Mouse (Mus musculus) activated CD4-positive, CD25-positive, alpha-beta regulatory T cell, adult 4 months (primary cell): ENCODE data around the gene Slc11a1. TPM values are rescaled to one million over a fixed set of nuclear protein-coding genes. Genes with fewer than 3 reads are reported as not detected.

Source experiments
- ATAC-seq: one replicate; pipeline ENCODE4 v1.8.0; 2017
- polyA plus RNA-seq, 2 experiments: library from polyadenylated mRNA; unstranded; fragments of 100-300 nt; shearing (Covaris generic); gene quantifications; one replicate each; pipeline ENCODE4 v1.2.1; 2017

Slc11a1 gene
- polyA plus RNA-seq, 2 experiments from 2014 or later, result 0.42 to 0.97 TPM

DNA sequence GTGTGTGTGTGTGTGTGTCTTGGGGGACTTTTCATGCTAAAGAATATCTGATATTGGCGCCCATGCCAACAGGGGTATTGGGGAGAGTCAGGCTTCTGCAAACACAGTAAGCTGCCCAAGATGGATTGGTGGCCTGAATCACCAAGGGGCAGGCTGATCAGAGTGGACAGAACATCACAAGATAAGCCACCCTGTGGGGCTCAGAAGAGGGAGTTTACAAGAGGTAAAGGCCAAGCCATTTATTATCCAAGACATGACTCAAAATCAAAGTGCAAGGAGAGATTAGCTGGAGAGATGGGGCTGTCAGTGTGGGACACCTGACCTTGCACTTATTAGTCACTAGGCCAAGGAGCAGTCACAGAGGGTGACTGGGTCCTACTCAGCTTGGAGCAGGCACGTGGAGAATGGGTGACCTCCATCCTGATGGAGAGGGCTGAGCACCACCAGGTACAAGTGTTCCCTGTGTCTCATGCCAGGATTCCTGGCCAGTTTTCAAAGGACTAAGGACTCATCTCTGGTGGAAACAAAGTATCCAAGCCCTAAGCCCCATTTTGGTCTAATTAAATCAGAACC is 36.8 kb downstream of the Slc11a1 start:
- ATAC-seq, result no peak

DNA sequence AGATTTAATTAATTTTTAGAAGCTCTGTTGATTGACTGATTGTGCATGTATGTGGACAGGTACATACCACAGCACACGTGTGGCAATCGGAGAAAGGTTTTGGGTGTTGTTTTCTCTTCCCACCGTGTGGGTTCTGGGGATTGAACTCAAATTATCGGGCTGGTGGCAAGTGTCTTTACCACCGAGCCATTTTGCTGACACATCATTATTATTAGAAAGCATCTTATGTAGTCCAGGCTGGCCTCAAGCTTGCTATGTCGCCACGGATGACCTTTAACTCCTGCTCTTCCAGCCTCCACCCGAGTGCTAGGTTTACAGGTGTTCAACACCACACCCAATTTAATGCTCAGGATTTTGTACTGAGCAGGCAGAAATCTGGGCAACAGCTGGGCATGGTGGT is 37.7 kb downstream of the Slc11a1 start:
- ATAC-seq, result no peak

DNA sequence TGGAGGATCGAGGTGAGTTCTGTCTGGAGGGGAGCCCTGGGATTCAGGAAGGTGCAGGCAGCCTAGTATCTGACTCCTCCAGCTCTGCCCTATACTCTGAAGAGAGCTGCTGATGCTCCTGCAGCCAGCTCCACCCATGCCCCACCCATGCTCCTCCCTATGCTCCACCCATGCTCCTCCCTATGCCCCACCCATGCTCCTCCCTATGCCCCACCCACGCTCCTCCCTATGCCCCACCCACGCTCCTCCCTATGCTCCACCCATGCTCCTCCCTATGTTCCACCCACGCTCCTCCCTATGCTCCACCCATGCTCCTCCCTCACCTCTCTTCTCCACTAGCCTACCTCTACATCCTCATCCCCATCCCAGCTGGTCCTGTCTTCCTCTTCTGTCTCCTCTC is 40.1 kb downstream of the Slc11a1 start:
- ATAC-seq, result no peak

DNA sequence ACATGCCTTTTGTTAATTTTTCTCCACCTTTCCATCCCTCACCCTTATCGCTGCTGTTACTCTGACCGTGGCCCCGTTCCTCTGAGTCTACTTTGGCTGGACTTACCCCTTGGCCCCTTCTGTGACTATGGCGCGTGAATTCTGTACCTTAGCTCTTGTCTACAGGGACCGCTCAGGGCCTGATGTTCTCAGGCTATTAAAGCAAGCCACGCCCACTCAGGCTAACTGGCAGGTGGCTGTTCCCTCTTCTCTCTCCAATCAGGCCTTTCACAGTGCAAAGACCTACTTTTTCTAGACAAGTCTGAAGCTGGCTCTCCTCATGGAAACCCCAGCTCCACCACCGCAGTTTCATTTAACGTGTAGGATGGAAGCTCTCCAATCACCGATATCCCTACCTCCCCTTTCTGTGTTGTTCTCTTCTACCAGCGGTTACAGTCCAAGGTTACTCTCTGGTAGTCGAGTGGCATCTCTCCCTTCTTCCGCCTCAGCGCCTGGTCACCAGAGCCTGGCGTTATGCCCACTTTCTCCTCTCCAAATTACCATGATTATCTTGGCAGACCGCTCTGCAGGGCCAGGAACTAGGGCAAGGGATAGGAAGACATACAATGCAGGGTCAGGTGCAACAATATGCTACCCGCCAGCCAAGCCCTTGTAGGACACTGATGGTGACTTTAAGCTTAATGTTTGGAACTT is 43.9 kb downstream of the Slc11a1 start:
- ATAC-seq, result no peak

DNA sequence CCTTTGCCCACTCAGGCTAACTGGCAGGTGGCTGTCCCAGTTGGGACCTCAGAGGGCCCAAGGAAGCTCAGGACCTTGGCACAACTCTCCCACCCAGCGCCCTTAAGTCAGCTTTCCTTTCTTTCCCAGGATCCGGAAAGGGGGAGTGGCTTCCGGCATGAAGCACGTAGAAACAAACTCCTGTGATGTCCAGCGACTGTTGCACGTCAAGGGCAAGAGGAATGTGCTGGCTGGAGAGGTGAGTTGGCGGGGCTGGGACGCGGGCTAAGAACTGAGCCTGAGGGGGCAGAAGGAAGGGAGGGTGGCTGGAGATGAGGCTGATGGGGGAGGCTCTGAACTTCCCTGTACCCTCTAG is 44.4 kb downstream of the Slc11a1 start:
- ATAC-seq, result no peak

DNA sequence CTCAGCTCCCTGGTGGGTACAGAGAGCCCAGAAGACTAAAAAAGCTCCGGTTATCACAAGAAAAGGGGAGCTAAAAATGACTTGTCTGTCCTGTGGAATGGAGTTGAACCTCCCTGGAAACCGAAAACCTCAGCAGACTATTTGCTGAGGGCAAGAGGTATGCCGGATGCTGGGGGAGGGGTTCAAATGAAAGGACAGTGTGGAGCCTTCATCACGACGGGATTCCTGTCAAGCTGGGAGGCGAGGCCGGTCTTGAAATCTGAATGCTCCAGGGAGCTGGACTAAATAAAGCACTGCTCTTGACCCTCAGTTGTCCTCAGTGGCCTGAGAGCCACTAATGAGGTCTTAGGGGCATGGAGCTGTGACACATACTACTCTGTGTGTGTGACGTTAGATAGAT is 48.2 kb downstream of the Slc11a1 start:
- ATAC-seq, result no peak

DNA sequence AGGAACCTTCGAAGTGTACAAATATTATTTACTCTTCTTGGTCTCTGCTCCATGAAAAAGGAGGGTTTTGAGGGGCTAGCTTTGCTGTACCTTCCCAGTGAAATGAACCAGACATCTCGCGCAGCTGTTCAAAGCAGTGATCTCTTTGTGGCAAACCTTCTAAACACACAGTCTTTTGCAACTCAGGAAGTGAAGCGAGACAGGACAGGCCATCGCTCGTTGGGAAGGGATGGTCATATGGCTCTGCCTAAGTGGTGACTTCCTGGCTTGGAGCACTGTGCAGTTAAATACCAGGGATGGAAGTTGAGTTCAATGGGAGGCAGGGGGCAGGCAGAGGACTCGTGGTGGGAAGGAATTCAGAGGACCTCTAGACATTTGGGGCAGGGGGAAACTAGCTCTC is 50.9 kb downstream of the Slc11a1 start:
- ATAC-seq, result no peak

DNA sequence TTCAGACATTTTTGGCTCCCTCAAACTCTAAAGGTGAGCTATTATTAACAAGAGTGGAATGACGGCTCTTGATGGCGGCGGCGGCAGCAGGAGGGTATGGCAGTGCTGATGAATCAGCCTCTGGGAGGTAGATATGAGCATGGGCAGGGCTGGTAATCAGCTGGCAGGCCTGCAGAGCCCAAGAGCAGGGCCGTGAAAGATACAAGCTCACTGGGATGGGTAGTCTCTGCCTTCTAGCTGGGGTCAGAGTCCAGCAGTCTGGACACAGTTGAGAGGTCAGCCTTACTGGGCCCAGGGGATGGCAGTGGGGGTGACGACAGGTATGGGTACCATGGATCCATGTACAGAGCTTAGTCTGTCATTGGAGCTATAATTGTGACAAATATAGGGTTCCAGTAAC is 58.2 kb downstream of the Slc11a1 start:
- ATAC-seq, result no peak

DNA sequence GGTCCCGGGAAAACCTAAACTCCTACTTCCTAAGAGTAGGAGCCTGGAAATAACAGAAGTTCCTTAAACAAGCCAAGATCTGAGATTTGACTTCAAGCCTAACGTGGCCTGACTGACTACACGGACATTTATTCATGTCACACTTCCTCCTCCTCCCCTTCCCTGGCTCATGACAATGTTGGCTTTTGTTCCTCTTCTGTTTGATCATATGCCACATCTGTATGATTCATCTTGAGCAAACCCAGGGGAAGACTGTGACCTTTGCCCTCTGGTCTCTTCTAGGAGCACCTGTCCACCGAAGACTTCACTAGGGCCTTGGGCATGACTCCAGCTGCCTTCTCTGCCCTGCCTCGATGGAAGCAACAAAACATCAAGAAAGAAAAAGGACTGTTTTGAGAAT is 59.6 kb downstream of the Slc11a1 start:
- ATAC-seq, result no peak

DNA sequence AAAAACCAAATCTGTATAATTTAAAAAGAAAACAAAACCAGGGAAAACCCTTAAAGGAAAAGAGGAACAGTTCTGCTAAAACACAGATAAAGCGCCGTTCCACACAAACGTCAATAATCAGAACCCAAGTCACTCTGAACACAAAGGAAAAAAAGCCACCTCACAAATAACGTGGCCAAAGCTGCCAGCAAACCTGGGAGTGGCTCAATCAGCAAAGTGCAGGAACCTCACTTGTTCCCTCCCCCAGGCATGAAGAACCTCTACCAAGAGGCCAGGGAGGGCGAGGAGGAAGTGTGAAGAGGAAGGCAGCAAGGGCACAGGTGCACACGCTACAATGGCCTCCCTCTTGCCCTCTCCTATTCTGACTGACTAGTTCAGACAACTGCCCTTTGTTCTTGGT is 60.6 kb downstream of the Slc11a1 start:
- ATAC-seq, result no peak

Other genes starting within 250 kb of the Slc11a1 start
- gene Rufy4, start 249.7 kb upstream of the Slc11a1 start, polyA plus RNA-seq, result not detected
- under 1 TPM in 1 of 2 experiments, not detected in 1; 0.36 TPM for gene Cxcr2, start 221.2 kb upstream of the Slc11a1 start, polyA plus RNA-seq
- gene Cxcr1, start 180.6 kb upstream of the Slc11a1 start, polyA plus RNA-seq, result not detected
- 100 to 1,000 TPM; 749 to 764 TPM for gene Arpc2, start 139.1 kb upstream of the Slc11a1 start, polyA plus RNA-seq
- gene Gpbar1, start 96.6 kb upstream of the Slc11a1 start, polyA plus RNA-seq, result under 1 TPM in 1 of 2 experiments, not detected in 1; 0.32 TPM
- gene Aamp, start 90.5 kb upstream of the Slc11a1 start, polyA plus RNA-seq, result 100 to 1,000 TPM; 139 to 184 TPM
- 10 to 100 TPM; 80.2 to 97.8 TPM for gene Pnkd, start 90.3 kb upstream of the Slc11a1 start, polyA plus RNA-seq
- gene Tmbim1, start 69.6 kb upstream of the Slc11a1 start, polyA plus RNA-seq, result 10 to 100 TPM; 13.1 to 16.1 TPM
- gene Catip, start 13.1 kb upstream of the Slc11a1 start, polyA plus RNA-seq, result not detected
- 10 to 100 TPM; 29.9 to 31.9 TPM for gene Ctdsp1, start 16.3 kb downstream of the Slc11a1 start, polyA plus RNA-seq
- gene Vil1, start 34.2 kb downstream of the Slc11a1 start, polyA plus RNA-seq, result under 1 TPM in 1 of 2 experiments, not detected in 1; 0.13 TPM
- 10 to 100 TPM; 52.3 to 57.8 TPM for gene Cnot9, start 130.9 kb downstream of the Slc11a1 start, polyA plus RNA-seq
- gene Plcd4, start 167.7 kb downstream of the Slc11a1 start, polyA plus RNA-seq, result 1 to 10 TPM; 1.0 to 1.6 TPM
- gene Usp37, start 169.1 kb downstream of the Slc11a1 start, polyA plus RNA-seq, result 10 to 100 TPM; 19.6 to 27.0 TPM
- 10 to 100 TPM in 1 of 2 experiments, 1 to 10 TPM in 1; 7.0 to 12.6 TPM for gene Zfp142, start 213.1 kb downstream of the Slc11a1 start, polyA plus RNA-seq
- 10 to 100 TPM; 11.1 to 13.4 TPM for gene Bcs1l, start 213.1 kb downstream of the Slc11a1 start, polyA plus RNA-seq
- 10 to 100 TPM; 15.6 to 18.1 TPM for gene Rnf25, start 226.2 kb downstream of the Slc11a1 start, polyA plus RNA-seq
- under 1 TPM in 1 of 2 experiments, not detected in 1; 0.32 TPM for gene Stk36, start 226.2 kb downstream of the Slc11a1 start, polyA plus RNA-seq